Comparison of ENCODE assay signal across 27 mouse cellular contexts in genomic region chr17:62845656-62846055, GRCm38 (mm10). TPM values are rescaled to one million over a fixed set of nuclear protein-coding genes. Genes with fewer than 3 reads are reported as not detected.
DNase-seq lines count a peak whose midpoint lies in the region; ATAC-seq lines count a peak whose summit lies in the region.
"Had no signal": no experiment of that assay in that cellular context is flagged by ENCODE, and none has a peak within 500 bp of the region (broad histone marks: within the 10 kb centered on the region; RNA-seq: fewer than 3 reads in every experiment).

No protein-coding gene starts in this region.

- H3K27me3 ChIP-seq in embryonic facial prominence, embryonic 11.5 days (ENCODE audit: control insufficient read depth, insufficient read depth, low read length), result no peaks in the 10 kb centered on the region
- no peaks in the 10 kb centered on the region for H3K27me3 ChIP-seq in embryonic facial prominence, embryonic 10.5 days (replicated peaks; ENCODE audit: low read depth, poor library complexity, severe bottlenecking)
- H3K27me3 ChIP-seq in midbrain, embryonic 13.5 days, result peaks cover 9% of the 10 kb centered on the region
- no peaks in the 10 kb centered on the region for H3K27me3 ChIP-seq in midbrain, embryonic 16.5 days (ENCODE audit: control insufficient read depth, insufficient read depth, low read depth, low read length)
- H3K27me3 ChIP-seq in embryonic facial prominence, embryonic 14.5 days (replicated peaks; ENCODE audit: control insufficient read depth, insufficient read depth, low read length), result no peaks in the 10 kb centered on the region
- H3K27me3 ChIP-seq: forebrain, embryonic 13.5 days; heart, embryonic 13.5 days; Patski had no signal

- no peak for ATAC-seq in embryonic facial prominence, embryonic 11.5 days (replicated peaks; ENCODE audit: insufficient number of reproducible peaks, low FRiP score, low TSS enrichment, low read depth)
- no peak for ATAC-seq in midbrain, embryonic 13.5 days
- no peak for ATAC-seq in midbrain, embryonic 16.5 days
- peak; percentile 58; the same call in 1 of the 2 replicates for ATAC-seq in embryonic facial prominence, embryonic 14.5 days (ENCODE audit: low read depth)
- ATAC-seq: forebrain, embryonic 13.5 days; forebrain, embryonic 16.5 days; hindbrain, postnatal 0 days; Patski had no signal

- 20% methylated on average over 5 of the region's 5 CpGs for WGBS in embryonic facial prominence, embryonic 11.5 days
- WGBS in embryonic facial prominence, embryonic 10.5 days, result 25% methylated on average over 5 of the region's 5 CpGs
- 24% methylated on average over 5 of the region's 5 CpGs for WGBS in midbrain, embryonic 13.5 days
- 24% methylated on average over 5 of the region's 5 CpGs for WGBS in midbrain, embryonic 16.5 days
- 18% methylated on average over 5 of the region's 5 CpGs for WGBS in embryonic facial prominence, embryonic 14.5 days

- H3K27ac ChIP-seq in embryonic facial prominence, embryonic 11.5 days (replicated peaks; ENCODE audit: low read depth, low read length), result no peak overlapping the region
- no peak overlapping the region for H3K27ac ChIP-seq in embryonic facial prominence, embryonic 10.5 days (replicated peaks)
- no peak overlapping the region for H3K27ac ChIP-seq in midbrain, embryonic 13.5 days
- H3K27ac ChIP-seq in midbrain, embryonic 16.5 days (ENCODE audit: low read length), result no peak overlapping the region
- H3K27ac ChIP-seq in embryonic facial prominence, embryonic 14.5 days (replicated peaks; ENCODE audit: low read depth, low read length), result no peak overlapping the region
- H3K27ac ChIP-seq: forebrain, embryonic 10.5 days; forebrain, embryonic 13.5 days; heart, adult 2 months; heart, embryonic 10.5 days; heart, embryonic 13.5 days; hindbrain, embryonic 14.5 days; hindbrain, postnatal 0 days had no signal

- H3K4me1 ChIP-seq in embryonic facial prominence, embryonic 11.5 days (ENCODE audit: control insufficient read depth, insufficient read depth, low read length), result no peaks in the 10 kb centered on the region; the same call in 1 of the 2 replicates
- H3K4me1 ChIP-seq in embryonic facial prominence, embryonic 10.5 days, result peaks cover 51% of the 10 kb centered on the region
- H3K4me1 ChIP-seq in midbrain, embryonic 13.5 days (replicated peaks), result peaks cover 51% of the 10 kb centered on the region
- H3K4me1 ChIP-seq in midbrain, embryonic 16.5 days (ENCODE audit: control insufficient read depth, insufficient read depth, low read length), result peaks cover 10% of the 10 kb centered on the region
- H3K4me1 ChIP-seq in embryonic facial prominence, embryonic 14.5 days (ENCODE audit: control insufficient read depth, insufficient read depth, low read length), result peaks cover 16% of the 10 kb centered on the region

- H3K36me3 ChIP-seq in embryonic facial prominence, embryonic 11.5 days (replicated peaks; ENCODE audit: control insufficient read depth, insufficient read depth, low read depth, low read length), result no peaks in the 10 kb centered on the region
- no peaks in the 10 kb centered on the region for H3K36me3 ChIP-seq in embryonic facial prominence, embryonic 10.5 days (replicated peaks)
- H3K36me3 ChIP-seq in midbrain, embryonic 13.5 days, result no peaks in the 10 kb centered on the region
- no peaks in the 10 kb centered on the region for H3K36me3 ChIP-seq in midbrain, embryonic 16.5 days (ENCODE audit: control insufficient read depth, insufficient read depth, low read length)
- no peaks in the 10 kb centered on the region for H3K36me3 ChIP-seq in embryonic facial prominence, embryonic 14.5 days (ENCODE audit: control insufficient read depth, insufficient read depth, low read length)
- H3K36me3 ChIP-seq: forebrain, embryonic 10.5 days; heart, embryonic 10.5 days; heart, embryonic 13.5 days had no signal

- H3K4me3 ChIP-seq in embryonic facial prominence, embryonic 11.5 days (ENCODE audit: low read depth, low read length), result no peak overlapping the region
- no peak overlapping the region for H3K4me3 ChIP-seq in embryonic facial prominence, embryonic 10.5 days
- no peak overlapping the region for H3K4me3 ChIP-seq in midbrain, embryonic 13.5 days (replicated peaks)
- H3K4me3 ChIP-seq in midbrain, embryonic 16.5 days (ENCODE audit: low read depth, low read length), result no peak overlapping the region
- H3K4me3 ChIP-seq in embryonic facial prominence, embryonic 14.5 days (ENCODE audit: low read depth, low read length), result no peak overlapping the region
- H3K4me3 ChIP-seq: forebrain, embryonic 10.5 days; forebrain, embryonic 13.5 days; heart, adult 2 months; heart, embryonic 10.5 days; heart, embryonic 13.5 days had no signal

- peak; percentile 70 for DNase-seq in embryonic facial prominence, embryonic 11.5 days (ENCODE audit: low spot score)
- DNase-seq in embryonic facial prominence, embryonic 10.5 days (ENCODE audit: low spot score), result no peak
- peak; percentile 69 for DNase-seq in embryonic facial prominence, embryonic 14.5 days (ENCODE audit: low spot score)
- DNase-seq in layer of hippocampus, postnatal 10 days (ENCODE audit: low spot score in 2 of 2), result no peak
- DNase-seq in right cerebral cortex, adult 2 months (ENCODE audit: low spot score in 2 of 2), result no peak
- DNase-seq: adrenal gland, postnatal 10 days; adrenal gland, postnatal 36 days; cerebellum, adult 18-20 months; cerebellum, adult 9-10 months; cerebellum, postnatal 25 days; gastrocnemius, postnatal 10 days; gastrocnemius, postnatal 36 days; heart, adult 2 months; heart, postnatal 14 days; heart, postnatal 4 days had no signal

- no peaks in the 10 kb centered on the region for H3K9me3 ChIP-seq in embryonic facial prominence, embryonic 11.5 days (replicated peaks; ENCODE audit: control insufficient read depth, low read length)
- H3K9me3 ChIP-seq in embryonic facial prominence, embryonic 10.5 days, result no peaks in the 10 kb centered on the region
- no peaks in the 10 kb centered on the region for H3K9me3 ChIP-seq in midbrain, embryonic 13.5 days
- H3K9me3 ChIP-seq in midbrain, embryonic 16.5 days (replicated peaks; ENCODE audit: control insufficient read depth, low read length, poor library complexity, severe bottlenecking), result no peaks in the 10 kb centered on the region
- H3K9me3 ChIP-seq in embryonic facial prominence, embryonic 14.5 days (ENCODE audit: control insufficient read depth, low read length), result no peaks in the 10 kb centered on the region
- H3K9me3 ChIP-seq: forebrain, embryonic 10.5 days; forebrain, embryonic 13.5 days; heart, embryonic 10.5 days; heart, embryonic 13.5 days had no signal

- no peak overlapping the region for H3K9ac ChIP-seq in embryonic facial prominence, embryonic 11.5 days (replicated peaks; ENCODE audit: low read length)
- H3K9ac ChIP-seq in midbrain, embryonic 13.5 days (replicated peaks), result no peak overlapping the region
- no peak overlapping the region for H3K9ac ChIP-seq in midbrain, embryonic 16.5 days (ENCODE audit: low read depth, low read length)
- H3K9ac ChIP-seq in embryonic facial prominence, embryonic 14.5 days (ENCODE audit: low read depth, low read length), result no peak overlapping the region
- H3K9ac ChIP-seq: forebrain, embryonic 13.5 days; heart, embryonic 13.5 days had no signal

- H3K4me2 ChIP-seq in embryonic facial prominence, embryonic 11.5 days (ENCODE audit: low read depth, low read length), result no peak overlapping the region
- peak overlapping the region; percentile 32 for H3K4me2 ChIP-seq in midbrain, embryonic 13.5 days (replicated peaks)
- no peak overlapping the region for H3K4me2 ChIP-seq in midbrain, embryonic 16.5 days (ENCODE audit: low read length)
- H3K4me2 ChIP-seq in embryonic facial prominence, embryonic 14.5 days (ENCODE audit: low read depth, low read length), result peak overlapping the region; percentile 25; the same call in 1 of the 2 replicates
- H3K4me2 ChIP-seq: forebrain, embryonic 13.5 days; heart, embryonic 13.5 days; hindbrain, embryonic 14.5 days had no signal

RNA-seq across cellular contexts. Expression of gene Efna5, which starts 35.5 kb away (rescaled TPM):
- polyA plus RNA-seq in embryonic facial prominence, embryonic 11.5 days (2014; fragmentation: Nextera tagmentation; extraction: Ambion mirVana), result 65.2 and 70.3 TPM in 2 replicates
- polyA plus RNA-seq in embryonic facial prominence, embryonic 10.5 days (2016; fragmentation: Nextera tagmentation; extraction: Ambion mirVana), result 56.9 and 61.8 TPM in 2 replicates
- 81.4 and 89.2 TPM in 2 replicates for polyA plus RNA-seq in midbrain, embryonic 13.5 days (2015; fragmentation: Nextera tagmentation; extraction: Ambion mirVana)
- polyA plus RNA-seq in midbrain, embryonic 16.5 days (2015; fragmentation: Nextera tagmentation; extraction: Ambion mirVana), result 55.0 and 59.7 TPM in 2 replicates
- 56.6 and 63.1 TPM in 2 replicates for polyA plus RNA-seq in embryonic facial prominence, embryonic 14.5 days (2014; fragmentation: Nextera tagmentation; extraction: Ambion mirVana)
- 10 to 100 TPM; 13.3 to 13.5 TPM for total RNA-seq in layer of hippocampus, postnatal 10 days (2021)
- total RNA-seq: common myeloid progenitor, adult 5-6 weeks; granulocyte monocyte progenitor cell, adult 5-6 weeks had no signal

Comparison
In these comparisons a context has a peak if more than half of its experiments do, and no peak if none do; other contexts are left out.
1. DNase-seq: peak in embryonic facial prominence, embryonic 11.5 days (single experiment) and embryonic facial prominence, embryonic 14.5 days (single experiment); none in embryonic facial prominence, embryonic 10.5 days (single experiment), layer of hippocampus, postnatal 10 days (0 of 2) and right cerebral cortex, adult 2 months (0 of 2).
2. H3K4me2 ChIP-seq: peak in midbrain, embryonic 13.5 days (single experiment) and embryonic facial prominence, embryonic 14.5 days (single experiment); none in embryonic facial prominence, embryonic 11.5 days (single experiment) and midbrain, embryonic 16.5 days (single experiment).